Mouse (Mus musculus): ENCODE results near the gene Pif1.

- TF ChIP-seq CTCF (conservative IDR thresholded peaks at IDR 0.05; ENCODE audit: insufficient read depth, insufficient read length, low read depth, low read length) (no peak), POLR2A (IDR thresholded peaks at IDR 0.05; ENCODE audit: low read depth, low read length) (no peak)
Measured at GRCm38 (mm10) chr9:65611969-65612486, 25.1 kb downstream of the Pif1 start.
